Mouse (Mus musculus) kidney, postnatal 25 days (tissue): Measurements from ENCODE around the gene Epha1.

Source experiments
- DNase-seq, 2 experiments: peaks; one replicate each; pipeline ENCODE4 v3.0.0; 2021; ENCODE audit warnings: mixed read lengths in 2 of 2

The Epha1 gene

DNA sequence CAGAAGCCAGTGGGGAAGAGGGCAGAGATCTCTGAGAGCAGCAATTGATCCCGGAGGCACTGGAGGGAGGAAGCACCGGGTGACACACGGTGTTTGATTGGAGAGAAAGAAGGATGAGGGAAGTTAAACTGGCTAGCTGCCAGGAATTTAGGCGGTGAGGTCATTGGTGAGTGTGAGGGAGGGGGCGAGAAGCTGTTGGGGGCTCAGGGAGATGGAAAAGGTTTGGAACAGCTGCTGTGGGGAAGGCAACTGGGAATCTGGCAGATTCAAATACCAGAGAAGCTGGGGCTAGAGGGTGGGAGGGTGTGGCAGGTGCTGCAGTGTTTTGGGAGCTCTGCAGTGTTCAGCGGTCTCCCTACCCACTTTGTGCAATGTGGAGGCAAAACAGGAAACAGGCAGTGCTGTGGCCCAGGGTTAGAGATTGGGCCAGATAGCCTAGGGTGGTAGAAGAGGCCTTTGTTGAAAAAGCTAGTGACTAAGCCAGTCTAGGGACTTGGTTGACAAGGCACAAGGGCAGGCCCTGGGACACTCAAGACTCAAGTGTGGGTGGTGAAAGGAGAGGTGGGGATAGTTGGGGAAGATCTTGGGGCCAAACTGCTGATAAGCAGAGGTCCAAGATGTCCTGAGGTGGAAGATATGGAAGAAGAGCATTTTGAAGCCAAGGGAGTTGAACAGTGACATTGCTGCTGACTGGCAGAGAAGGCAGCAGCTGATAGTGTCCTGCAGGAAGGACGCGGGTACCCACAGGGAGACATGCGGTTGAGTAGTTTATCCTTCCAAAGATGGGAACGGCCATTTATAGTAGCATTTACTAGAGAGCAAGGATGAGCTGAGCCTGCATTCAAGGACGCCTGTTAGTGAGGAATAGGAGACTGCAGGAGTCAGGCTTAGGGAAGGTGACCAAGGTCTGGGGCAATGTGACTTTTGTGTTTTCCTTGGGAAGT is 18.7 kb downstream of the Epha1 start:
- DNase-seq: peak in 1 of 2 experiments; percentile 32

DNA sequence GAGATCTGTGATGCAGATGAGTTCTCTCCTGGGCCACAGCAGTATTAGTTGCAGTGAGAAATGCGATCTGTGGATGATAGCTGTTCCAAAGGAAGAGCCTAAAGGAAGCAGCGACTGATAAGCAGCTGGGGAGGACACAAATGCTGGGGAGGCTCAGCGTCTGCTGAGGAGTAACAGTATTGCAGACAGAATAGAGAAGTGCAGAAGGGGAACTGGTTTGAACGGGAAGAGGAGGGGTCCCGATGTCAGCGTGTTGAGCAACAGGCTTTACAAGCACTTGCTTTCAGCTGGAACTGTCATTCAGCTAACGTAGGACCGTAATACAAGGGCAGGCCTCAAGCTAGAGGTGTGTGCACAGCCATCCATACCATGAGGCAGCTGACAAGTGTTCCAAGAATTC is 19.9 kb downstream of the Epha1 start:
- peak in 1 of 2 experiments; percentile 29 for DNase-seq

- DNase-seq: no peak
These were observed 20.6 kb downstream of the Epha1 start for GRCm38 (mm10) chr6:42352486-42352846.

DNA sequence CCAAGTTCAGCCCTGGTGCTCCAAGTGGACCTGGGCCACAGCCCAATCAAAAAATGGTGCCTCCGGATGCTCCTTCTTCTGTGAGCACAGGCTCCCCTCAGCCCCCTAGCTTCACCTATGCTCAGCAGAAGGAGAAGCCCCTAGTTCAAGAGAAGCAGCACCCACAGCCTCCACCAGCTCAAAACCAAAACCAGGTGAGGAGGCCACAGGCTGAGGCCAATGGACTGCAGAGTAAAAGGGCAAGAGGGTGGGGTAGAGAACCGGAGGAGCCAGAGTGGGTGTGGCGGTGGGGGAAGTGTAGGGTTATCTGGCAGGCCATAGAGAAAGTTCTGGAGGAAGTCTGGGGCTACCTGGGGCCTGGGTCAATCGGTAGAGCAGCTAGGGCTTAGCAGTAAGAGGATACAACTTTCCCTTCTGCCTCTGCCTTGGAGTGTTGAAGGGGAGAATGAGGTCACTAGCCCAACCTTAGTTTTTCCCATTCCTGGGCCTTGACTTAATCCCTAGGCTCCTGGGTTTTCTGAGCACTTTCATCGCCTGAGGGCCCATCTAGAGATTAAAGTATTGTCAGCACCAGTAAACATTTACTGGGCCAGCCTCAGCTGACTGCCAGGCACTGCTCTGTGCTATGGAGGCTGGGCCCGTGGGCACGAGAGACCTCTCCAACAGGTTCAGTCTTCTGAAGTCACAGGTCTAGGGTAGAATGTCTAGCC is 21.1 kb downstream of the Epha1 start:
- peak in 1 of 2 experiments; percentile 69 for DNase-seq

DNA sequence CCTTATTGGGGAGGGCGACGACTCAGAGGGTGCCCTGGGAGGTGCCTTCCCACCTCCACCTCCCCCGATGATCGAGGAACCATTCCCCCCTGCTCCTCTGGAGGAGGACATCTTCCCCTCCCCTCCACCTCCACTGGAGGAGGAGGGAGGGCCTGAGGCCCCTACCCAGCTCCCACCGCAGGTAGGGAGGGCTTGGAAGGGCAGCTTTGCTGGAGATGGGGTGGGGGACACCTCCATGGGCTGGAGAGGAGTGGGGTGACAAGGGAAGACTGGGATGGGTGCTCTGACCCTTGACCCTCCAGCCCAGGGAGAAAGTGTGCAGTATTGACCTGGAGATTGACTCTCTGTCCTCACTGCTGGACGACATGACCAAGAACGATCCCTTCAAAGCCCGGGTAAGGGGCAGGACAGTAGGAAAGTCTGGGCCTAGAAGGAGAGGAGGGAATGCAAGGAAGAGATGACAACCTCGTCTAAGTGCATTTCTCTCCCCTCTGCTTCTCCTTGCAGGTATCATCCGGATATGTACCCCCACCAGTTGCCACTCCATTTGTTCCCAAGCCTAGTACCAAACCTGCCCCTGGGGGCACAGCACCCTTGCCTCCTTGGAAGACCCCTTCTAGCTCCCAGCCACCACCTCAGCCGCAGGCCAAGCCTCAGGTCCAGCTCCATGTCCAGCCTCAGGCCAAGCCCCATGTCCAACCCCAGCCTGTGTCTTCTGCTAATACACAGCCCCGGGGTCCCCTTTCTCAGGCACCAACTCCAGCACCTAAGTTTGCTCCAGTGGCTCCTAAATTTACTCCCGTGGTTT is 21.9 kb downstream of the Epha1 start:
- DNase-seq: peak in 1 of 2 experiments; percentile 39

DNA sequence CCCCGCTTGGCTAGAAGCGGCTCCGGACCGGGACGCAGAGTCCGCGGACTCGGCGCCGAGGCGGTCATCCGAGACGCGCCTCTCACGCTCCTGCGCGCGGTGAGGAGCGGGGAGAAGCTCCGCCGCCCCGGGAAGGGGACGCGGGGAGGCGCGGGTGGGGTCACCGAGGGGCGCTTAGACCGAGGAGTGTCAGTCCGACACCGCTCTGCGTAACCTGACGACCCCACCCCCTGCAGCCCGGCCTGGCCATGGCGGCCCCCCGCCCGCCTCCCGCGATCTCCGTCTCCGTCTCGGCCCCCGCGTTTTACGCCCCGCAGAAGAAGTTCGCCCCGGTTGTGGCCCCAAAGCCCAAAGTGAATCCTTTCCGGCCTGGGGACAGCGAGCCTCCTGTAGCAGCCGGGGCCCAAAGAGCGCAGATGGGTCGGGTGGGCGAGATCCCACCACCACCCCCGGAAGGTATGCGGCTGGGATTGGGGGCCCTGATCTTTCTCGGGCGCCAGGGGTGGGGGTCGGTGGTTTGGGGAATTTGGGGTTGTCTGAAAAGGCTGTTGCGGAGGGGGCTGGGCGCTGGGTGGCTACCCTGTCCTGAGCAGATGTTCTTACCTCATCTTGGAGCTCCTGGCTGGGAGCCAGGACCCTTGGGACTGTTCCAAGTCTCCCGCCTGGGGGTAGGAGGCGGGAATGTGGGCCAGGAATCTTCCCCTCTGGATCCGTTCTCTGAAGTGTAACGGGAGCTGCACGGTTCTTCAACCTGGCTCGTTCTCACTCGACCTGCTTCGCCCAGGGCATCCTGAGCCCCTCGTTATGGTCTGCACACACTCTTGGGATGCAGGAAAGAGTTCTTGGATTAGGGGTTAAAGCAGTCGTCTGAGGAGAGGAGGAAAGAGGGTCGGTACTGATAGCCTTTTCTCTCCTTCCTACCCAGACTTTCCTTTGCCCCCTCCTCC is 22.8 kb downstream of the Epha1 start:
- DNase-seq: peak; percentile 94 to 95

GRCm38 (mm10) chr6:42349426-42350020 is 23.5 kb downstream of the Epha1 start, which contains the start of gene Zyx:
TSS of gene Zyx (plus strand) at chr6:42349630.
- peak; percentile 92 to 97 for DNase-seq

- DNase-seq: peak in 1 of 2 experiments; percentile 82
These were observed 24.1 kb downstream of the Epha1 start for GRCm38 (mm10) chr6:42349006-42349425.

DNA sequence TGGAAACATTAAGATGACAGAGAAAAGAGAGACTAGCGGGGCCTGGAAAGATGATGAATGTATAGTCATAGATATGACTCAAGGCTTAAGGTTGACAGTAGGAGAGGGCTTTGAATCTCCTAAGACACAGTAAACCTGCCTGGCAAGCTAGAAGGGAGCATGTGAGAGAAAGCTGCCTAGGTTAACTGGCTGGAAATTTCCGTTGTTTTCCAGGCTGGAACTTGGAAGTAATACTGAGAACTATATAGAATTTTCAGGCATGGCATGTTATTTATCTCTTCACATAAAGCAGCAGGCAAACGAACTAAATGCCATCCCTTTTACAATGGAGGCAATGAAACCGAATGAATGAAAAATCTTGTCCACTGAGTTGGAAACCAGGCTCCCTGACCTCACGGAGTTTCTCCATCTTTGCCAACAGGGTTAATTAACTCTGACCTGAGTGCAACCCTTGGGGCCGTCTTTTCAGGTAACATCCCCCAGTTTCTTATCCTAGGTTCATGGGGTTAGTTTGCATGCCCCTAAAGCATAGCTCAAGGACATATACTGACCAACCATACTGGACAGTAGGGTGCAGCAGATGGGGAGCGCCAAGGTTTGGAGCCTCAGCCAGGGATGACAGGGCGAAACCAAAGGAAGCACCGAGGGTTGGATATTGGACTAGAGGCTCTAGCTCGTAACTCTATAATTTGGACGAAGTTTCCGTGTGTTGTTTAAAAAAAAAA is 24.6 kb downstream of the Epha1 start:
- no peak for DNase-seq

GRCm38 (mm10) chr6:42344255-42344654 is 28.8 kb downstream of the Epha1 start:
- DNase-seq: no peak

GRCm38 (mm10) chr6:42343361-42344120 is 29.5 kb downstream of the Epha1 start:
- DNase-seq: no peak

- no peak for DNase-seq
These were observed 30.9 kb downstream of the Epha1 start for GRCm38 (mm10) chr6:42342171-42342570.

DNA sequence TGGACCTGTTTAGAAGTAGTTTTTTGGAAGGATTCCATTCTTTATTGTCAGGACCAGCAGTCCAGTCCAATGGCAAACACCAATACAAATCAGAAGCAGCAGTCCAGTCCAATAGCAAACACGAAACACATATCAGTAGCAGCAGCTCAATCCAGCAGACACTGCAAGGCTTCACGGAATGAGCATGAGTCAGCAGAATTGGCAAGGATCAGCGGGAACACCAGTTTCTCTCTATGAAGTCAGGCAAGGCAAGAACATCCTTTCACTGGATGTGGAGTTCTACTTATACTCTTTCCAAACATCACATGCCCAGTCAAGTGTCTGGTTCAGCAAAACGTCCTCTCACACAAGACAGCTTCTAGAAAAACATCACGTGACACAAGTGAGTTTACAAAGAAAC is 33.1 kb downstream of the Epha1 start:
- DNase-seq: no peak

DNA sequence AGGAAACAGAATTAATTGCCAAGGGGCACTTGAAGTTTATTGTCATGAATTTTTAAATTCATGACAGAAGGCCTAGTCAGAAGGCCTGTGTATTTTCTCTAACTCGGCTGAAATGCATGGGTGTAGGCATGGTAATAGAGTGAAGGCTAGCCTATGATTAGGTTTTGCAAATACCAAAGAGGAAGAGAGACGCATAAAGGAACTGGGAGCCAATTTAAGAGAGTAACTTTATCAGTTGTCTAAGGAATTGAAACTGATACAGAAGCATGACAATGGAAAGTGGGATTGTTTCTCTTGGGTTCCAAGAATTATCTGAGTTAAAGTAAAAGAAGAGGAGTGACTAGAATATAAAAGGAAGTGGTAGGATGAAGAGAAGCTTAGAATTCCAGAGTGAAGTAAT is 33.9 kb downstream of the Epha1 start:
- DNase-seq: no peak

GRCm38 (mm10) chr6:42330946-42331345 is 42.1 kb downstream of the Epha1 start:
- peak in 1 of 2 experiments; percentile 59 for DNase-seq

- no peak for DNase-seq
These were observed 42.9 kb downstream of the Epha1 start for GRCm38 (mm10) chr6:42330216-42330615.

- no peak for DNase-seq
These were observed 44.3 kb downstream of the Epha1 start for GRCm38 (mm10) chr6:42328757-42329156.

GRCm38 (mm10) chr6:42326509-42326908 is 46.6 kb downstream of the Epha1 start:
- DNase-seq: no peak

DNA sequence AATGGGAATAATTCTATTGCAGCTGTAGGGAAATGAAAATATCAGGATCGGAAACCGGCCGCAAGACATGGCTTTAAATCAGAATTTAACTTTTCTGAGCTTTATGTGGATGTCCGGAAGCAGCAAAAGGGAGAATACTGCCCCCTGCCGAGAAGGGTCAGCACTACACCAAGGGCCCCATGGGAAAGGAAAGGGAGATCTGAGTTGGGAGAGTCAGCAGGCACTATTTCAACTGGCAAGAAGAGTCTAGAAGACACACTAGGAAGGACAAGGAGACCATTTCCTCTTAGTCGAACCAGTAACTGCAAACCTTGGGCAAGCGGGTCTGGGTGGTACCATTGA is 47.8 kb downstream of the Epha1 start:
- DNase-seq: peak; percentile 60 to 82
